Mouse (Mus musculus) kidney, embryonic 14.5 days (tissue): ENCODE data around the gene Cacng8. TPM values are rescaled to one million over a fixed set of nuclear protein-coding genes. Genes with fewer than 3 reads are reported as not detected.

ENCODE experiments used
- microRNA-seq: library from miRNA; unstranded; fragments of <30 nt; microRNA quantifications from one replicate; pipeline ENCODE4, GENCODE M21; 2016
- polyA plus RNA-seq: library from polyadenylated mRNA; unstranded; fragments of >200 nt; fragmentation: Nextera tagmentation; extraction: Ambion mirVana; gene quantifications from 2 replicates; pipeline ENCODE4 v1.2.1, GENCODE M21; 2014

Gene Cacng8
- polyA plus RNA-seq, 1 experiment from 2014 or later = 2.7 TPM

Small RNA genes within 50 kb of the gene (microRNA-seq; reads per million reads assigned to microRNA genes)
- 3.2 reads per million, percentile 12 among the genes with 10 or more reads in this experiment for gene Gm23450

Other genes starting within 250 kb of the Cacng8 start
- gene AU018091, start 221.5 kb upstream of the Cacng8 start, polyA plus RNA-seq = not detected in 2 replicates
- gene Nlrp12, start 140.9 kb upstream of the Cacng8 start, polyA plus RNA-seq = 0.03 TPM in 1 of 2 replicates, not detected in the other
- gene Myadm, start 101.6 kb upstream of the Cacng8 start, polyA plus RNA-seq = 50.5 and 81.3 TPM in 2 replicates
- gene Prkcg, start 101.5 kb upstream of the Cacng8 start, polyA plus RNA-seq = 0.10 and 0.28 TPM in 2 replicates
- gene Cacng7, start 57.7 kb upstream of the Cacng8 start, polyA plus RNA-seq = 2.2 and 2.8 TPM in 2 replicates
- not detected in 2 replicates for gene Cacng6, start 33.5 kb downstream of the Cacng8 start, polyA plus RNA-seq
- not detected in 2 replicates for gene Tarm1, start 111.9 kb downstream of the Cacng8 start, polyA plus RNA-seq
- 0.15 and 0.39 TPM in 2 replicates for gene Oscar, start 225.5 kb downstream of the Cacng8 start, polyA plus RNA-seq
- gene Ndufa3, start 226.7 kb downstream of the Cacng8 start, polyA plus RNA-seq = 463 and 564 TPM in 2 replicates
- gene Tfpt, start 239.2 kb downstream of the Cacng8 start, polyA plus RNA-seq = 24.2 and 34.9 TPM in 2 replicates
- 89.4 and 114 TPM in 2 replicates for gene Prpf31, start 239.3 kb downstream of the Cacng8 start, polyA plus RNA-seq